Mouse (Mus musculus) bone marrow, adult 2 months (tissue): ENCODE measurements around the gene Chd4.

Source experiments
- CTCF ChIP-seq: fragments of 200-500 bp; IDR thresholded peaks from 2 replicates; pipeline ENCODE4 v1.5.1; 2011; ENCODE audit warnings: low read length, control low read depth; ENCODE audit not compliant: control insufficient read depth, insufficient read depth
- POLR2A ChIP-seq: fragments of 200-500 bp; IDR thresholded peaks from 2 replicates; pipeline ENCODE4 v1.6.1; 2011; ENCODE audit warnings: low read depth, mild to moderate bottlenecking, control low read depth, low read length, borderline replicate concordance; ENCODE audit not compliant: control insufficient read depth

GRCm38 (mm10) chr6:125082801-125083386 is 12.9 kb upstream of the Chd4 start:
- TF ChIP-seq CTCF, result no peak
- TF ChIP-seq POLR2A, result no peak
